Comparison of ENCODE assay signal across 27 mouse cellular contexts in the genomic region with DNA sequence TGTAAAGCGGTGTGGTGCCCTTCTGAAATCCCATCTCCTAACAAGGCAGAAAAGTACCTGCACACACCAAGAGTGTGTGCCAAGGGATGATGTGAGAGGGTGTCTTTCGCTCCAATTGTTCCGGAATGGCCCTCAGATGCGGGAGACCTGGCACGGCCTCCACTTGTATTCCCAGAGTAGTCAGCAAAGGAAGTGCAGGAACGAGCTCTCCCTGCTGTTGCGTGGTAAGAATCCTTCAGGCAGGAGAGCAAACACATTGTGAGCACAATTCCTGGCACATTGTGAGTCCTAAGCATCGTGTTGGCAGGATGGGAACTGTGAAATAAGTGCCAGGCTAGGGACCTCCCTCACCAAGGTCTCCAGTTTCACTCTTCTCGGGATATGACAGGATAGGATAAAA.
A peak's percentile ranks its signal among the peaks of the same experiment; 100 is the strongest.
DNase-seq lines count a peak whose midpoint lies in the region; ATAC-seq and TF ChIP-seq lines count a peak whose summit lies in the region.
"Had no signal": no experiment of that assay in that cellular context is flagged by ENCODE, and none has a peak within 500 bp of the region (broad histone marks: within the 10 kb centered on the region; RNA-seq: fewer than 3 reads in every experiment).

No protein-coding gene starts in this region.

- no peak for TF ChIP-seq CTCF in hindbrain, postnatal 0 days (IDR thresholded peaks at IDR 0.05; ENCODE audit: low read depth)

- peak; percentile 19 for DNase-seq in hindbrain, postnatal 0 days (ENCODE audit: low spot score)
- no peak for DNase-seq in hindbrain, embryonic 14.5 days (ENCODE audit: low spot score)
- DNase-seq in cerebellum, adult 11-12 months, result peak; percentile 94
- peak; percentile 95 for DNase-seq in cerebellum, adult 9-11 months
- no peak for DNase-seq in adipocyte (ENCODE audit: low spot score)
- DNase-seq in right cerebral cortex, adult 18-20 months, result no peak
- DNase-seq in layer of hippocampus, postnatal 14 days (ENCODE audit: low spot score in 2 of 2), result no peak
- DNase-seq: adrenal gland, postnatal 10 days; gastrocnemius, postnatal 36 days; heart, adult 18-20 months; heart, postnatal 36 days; kidney, adult 9 months; kidney, postnatal 10 days; liver, postnatal 0 days; lung, postnatal 4 days; midbrain, embryonic 14.5 days; right cerebral cortex, postnatal 14 days; thymus, postnatal 14 days had no signal

- no peak overlapping the region for H3K4me2 ChIP-seq in hindbrain, postnatal 0 days (ENCODE audit: low read depth, low read length)
- no peak overlapping the region for H3K4me2 ChIP-seq in hindbrain, embryonic 14.5 days (replicated peaks)
- H3K4me2 ChIP-seq: forebrain, embryonic 13.5 days; heart, embryonic 11.5 days; hindbrain, embryonic 12.5 days; liver, embryonic 12.5 days; stomach, embryonic 15.5 days had no signal

- H3K4me1 ChIP-seq in hindbrain, postnatal 0 days (ENCODE audit: insufficient read depth, low read length), result no peaks in the 10 kb centered on the region; the same call in 1 of the 2 replicates
- no peaks in the 10 kb centered on the region for H3K4me1 ChIP-seq in hindbrain, embryonic 14.5 days (replicated peaks; ENCODE audit: control insufficient read depth, insufficient read depth, low read length)
- H3K4me1 ChIP-seq: forebrain, embryonic 13.5 days; hindbrain, embryonic 12.5 days; liver, embryonic 12.5 days; megakaryocyte, embryonic 14.5 days; stomach, embryonic 15.5 days had no signal

- H3K36me3 ChIP-seq in hindbrain, postnatal 0 days (ENCODE audit: insufficient read depth, low read length), result no peaks in the 10 kb centered on the region
- H3K36me3 ChIP-seq in hindbrain, embryonic 14.5 days (replicated peaks; ENCODE audit: control insufficient read depth, insufficient read depth), result no peaks in the 10 kb centered on the region
- H3K36me3 ChIP-seq: G1E; hindbrain, embryonic 12.5 days; liver, embryonic 12.5 days; stomach, embryonic 15.5 days had no signal

- no peak overlapping the region for H3K9ac ChIP-seq in hindbrain, postnatal 0 days (replicated peaks; ENCODE audit: low read length)
- no peak overlapping the region for H3K9ac ChIP-seq in hindbrain, embryonic 14.5 days
- H3K9ac ChIP-seq: forebrain, embryonic 13.5 days; hindbrain, embryonic 12.5 days; liver, embryonic 12.5 days; liver, postnatal 0 days; stomach, embryonic 15.5 days had no signal

- no peak for ATAC-seq in hindbrain, postnatal 0 days
- no peak for ATAC-seq in hindbrain, embryonic 14.5 days (ENCODE audit: low FRiP score)
- ATAC-seq: forebrain, embryonic 13.5 days; intestine, postnatal 0 days; liver, embryonic 12.5 days; liver, postnatal 0 days; lung, postnatal 0 days had no signal

- 46% methylated on average over 9 of the region's 9 CpGs for WGBS in hindbrain, postnatal 0 days
- WGBS in hindbrain, embryonic 14.5 days, result 78% methylated on average over 9 of the region's 9 CpGs

- H3K27me3 ChIP-seq in hindbrain, postnatal 0 days (ENCODE audit: insufficient read depth, low read length), result no peaks in the 10 kb centered on the region
- no peaks in the 10 kb centered on the region for H3K27me3 ChIP-seq in hindbrain, embryonic 14.5 days (ENCODE audit: control insufficient read depth, insufficient read depth, low read length)
- H3K27me3 ChIP-seq: forebrain, embryonic 13.5 days; hindbrain, embryonic 12.5 days; liver, embryonic 12.5 days; megakaryocyte, embryonic 14.5 days; stomach, embryonic 15.5 days had no signal

- H3K9me3 ChIP-seq in hindbrain, postnatal 0 days (ENCODE audit: low read length), result no peaks in the 10 kb centered on the region
- no peaks in the 10 kb centered on the region for H3K9me3 ChIP-seq in hindbrain, embryonic 14.5 days (ENCODE audit: control insufficient read depth, low read length)
- H3K9me3 ChIP-seq: forebrain, embryonic 13.5 days; hindbrain, embryonic 12.5 days; liver, embryonic 12.5 days; stomach, embryonic 15.5 days had no signal

- no peak overlapping the region for H3K4me3 ChIP-seq in hindbrain, postnatal 0 days (ENCODE audit: low read length)
- H3K4me3 ChIP-seq in hindbrain, embryonic 14.5 days (replicated peaks; ENCODE audit: low read length), result no peak overlapping the region
- H3K4me3 ChIP-seq: forebrain, embryonic 13.5 days; hindbrain, embryonic 12.5 days; liver, embryonic 12.5 days; stomach, embryonic 15.5 days had no signal

- no peak overlapping the region for H3K27ac ChIP-seq in hindbrain, postnatal 0 days
- H3K27ac ChIP-seq in hindbrain, embryonic 14.5 days, result no peak overlapping the region
- H3K27ac ChIP-seq: forebrain, embryonic 13.5 days; hindbrain, embryonic 12.5 days; liver, embryonic 12.5 days; stomach, embryonic 15.5 days had no signal

Comparison
In these comparisons a context has a peak if more than half of its experiments do, and no peak if none do; other contexts are left out.
1. DNase-seq: peak in hindbrain, postnatal 0 days (single experiment), cerebellum, adult 11-12 months (single experiment) and cerebellum, adult 9-11 months (single experiment); none in hindbrain, embryonic 14.5 days (single experiment), adipocyte (single experiment), right cerebral cortex, adult 18-20 months (single experiment) and layer of hippocampus, postnatal 14 days (0 of 2).